Mouse (Mus musculus): ENCODE measurements around the gene Ccr1l1. TPM values are rescaled to one million over a fixed set of nuclear protein-coding genes. Genes with fewer than 3 reads are reported as not detected.

The Ccr1l1 gene
- polyA plus RNA-seq, 1 experiment from 2014 or later = not detected

- no peak for ATAC-seq (ENCODE audit: insufficient number of reproducible peaks, insufficient read depth, low FRiP score, low read depth)
- 90% methylated on average over 5 of the region's 5 CpGs for WGBS
- no peaks in the 10 kb centered on the region for H3K9me3 ChIP-seq (ENCODE audit: control insufficient read depth, low read depth, low read length)
Observed at GRCm38 (mm10) chr9:123935776-123936175, 42.4 kb downstream of the Ccr1l1 start.

GRCm38 (mm10) chr9:123935346-123935745, 42.9 kb downstream of the Ccr1l1 start:
- Histone ChIP-seq H3K4me1 (ENCODE audit: control insufficient read depth, insufficient read depth, low read length) (no peaks in the 10 kb centered on the region), H3K9me3 (ENCODE audit: control insufficient read depth, low read depth, low read length) (no peaks in the 10 kb centered on the region), H3K36me3 (ENCODE audit: control insufficient read depth, insufficient read depth, low read length) (no peaks in the 10 kb centered on the region), H3K9ac (replicated peaks; ENCODE audit: low read depth, low read length) (no peak overlapping the region), H3K27ac (ENCODE audit: low read length) (no peak overlapping the region), H3K4me2 (replicated peaks; ENCODE audit: low read depth, low read length) (no peak overlapping the region), H3K4me3 (ENCODE audit: low read depth, low read length) (no peak overlapping the region), H3K27me3 (ENCODE audit: control insufficient read depth, insufficient read depth, low read length) (no peaks in the 10 kb centered on the region)
- ATAC-seq (ENCODE audit: insufficient number of reproducible peaks, insufficient read depth, low FRiP score, low read depth) = no peak
- 92% methylated on average over 6 of the region's 6 CpGs for WGBS

More at GRCm38 (mm10) chr9:123935776-123936175, 42.4 kb downstream of the Ccr1l1 start:
- Histone ChIP-seq H3K27me3 (ENCODE audit: control insufficient read depth, insufficient read depth, low read length) (no peaks in the 10 kb centered on the region), H3K27ac (ENCODE audit: low read length) (no peak overlapping the region), H3K4me3 (ENCODE audit: low read depth, low read length) (no peak overlapping the region), H3K4me2 (replicated peaks; ENCODE audit: low read depth, low read length) (no peak overlapping the region), H3K36me3 (ENCODE audit: control insufficient read depth, insufficient read depth, low read length) (no peaks in the 10 kb centered on the region), H3K9ac (replicated peaks; ENCODE audit: low read depth, low read length) (no peak overlapping the region), H3K4me1 (ENCODE audit: control insufficient read depth, insufficient read depth, low read length) (no peaks in the 10 kb centered on the region)

GRCm38 (mm10) chr9:123933716-123934445, 44.3 kb downstream of the Ccr1l1 start:
- H3K4me3 ChIP-seq (ENCODE audit: low read depth, low read length) = no peak overlapping the region
- WGBS = 96% methylated on average over 5 of the region's 5 CpGs
- no peaks in the 10 kb centered on the region for H3K27me3 ChIP-seq (ENCODE audit: control insufficient read depth, insufficient read depth, low read length)
- no peak overlapping the region for H3K4me2 ChIP-seq (replicated peaks; ENCODE audit: low read depth, low read length)
- H3K27ac ChIP-seq (ENCODE audit: low read length) = no peak overlapping the region
- H3K4me1 ChIP-seq (ENCODE audit: control insufficient read depth, insufficient read depth, low read length) = no peaks in the 10 kb centered on the region
- ATAC-seq (ENCODE audit: insufficient number of reproducible peaks, insufficient read depth, low FRiP score, low read depth) = no peak
- no peaks in the 10 kb centered on the region for H3K9me3 ChIP-seq (ENCODE audit: control insufficient read depth, low read depth, low read length)
- no peak overlapping the region for H3K9ac ChIP-seq (replicated peaks; ENCODE audit: low read depth, low read length)
- no peaks in the 10 kb centered on the region for H3K36me3 ChIP-seq (ENCODE audit: control insufficient read depth, insufficient read depth, low read length)

- ATAC-seq (ENCODE audit: insufficient number of reproducible peaks, insufficient read depth, low FRiP score, low read depth) = no peak
- WGBS = 93% methylated on average over 19 of the region's 19 CpGs
- H3K4me2 ChIP-seq (replicated peaks; ENCODE audit: low read depth, low read length) = no peak overlapping the region
- H3K9ac ChIP-seq (replicated peaks; ENCODE audit: low read depth, low read length) = no peak overlapping the region
- no peaks in the 10 kb centered on the region for H3K36me3 ChIP-seq (ENCODE audit: control insufficient read depth, insufficient read depth, low read length)
- H3K4me1 ChIP-seq (ENCODE audit: control insufficient read depth, insufficient read depth, low read length) = no peaks in the 10 kb centered on the region
- H3K4me3 ChIP-seq (ENCODE audit: low read depth, low read length) = no peak overlapping the region
- no peaks in the 10 kb centered on the region for H3K9me3 ChIP-seq (ENCODE audit: control insufficient read depth, low read depth, low read length)
- H3K27ac ChIP-seq (ENCODE audit: low read length) = no peak overlapping the region
- H3K27me3 ChIP-seq (ENCODE audit: control insufficient read depth, insufficient read depth, low read length) = no peaks in the 10 kb centered on the region
Observed at GRCm38 (mm10) chr9:123932911-123933675, 45.1 kb downstream of the Ccr1l1 start.

GRCm38 (mm10) chr9:123931761-123932700, 46.2 kb downstream of the Ccr1l1 start:
- no peaks in the 10 kb centered on the region for H3K9me3 ChIP-seq (ENCODE audit: control insufficient read depth, low read depth, low read length)
- no peak overlapping the region for H3K4me3 ChIP-seq (ENCODE audit: low read depth, low read length)
- H3K9ac ChIP-seq (replicated peaks; ENCODE audit: low read depth, low read length) = no peak overlapping the region
- 45% methylated on average over 6 of the region's 6 CpGs for WGBS
- no peak for ATAC-seq (ENCODE audit: insufficient number of reproducible peaks, insufficient read depth, low FRiP score, low read depth)
- no peaks in the 10 kb centered on the region for H3K4me1 ChIP-seq (ENCODE audit: control insufficient read depth, insufficient read depth, low read length)
- no peak overlapping the region for H3K4me2 ChIP-seq (replicated peaks; ENCODE audit: low read depth, low read length)
- H3K27ac ChIP-seq (ENCODE audit: low read length) = no peak overlapping the region
- H3K27me3 ChIP-seq (ENCODE audit: control insufficient read depth, insufficient read depth, low read length) = no peaks in the 10 kb centered on the region
- no peaks in the 10 kb centered on the region for H3K36me3 ChIP-seq (ENCODE audit: control insufficient read depth, insufficient read depth, low read length)

- ATAC-seq (ENCODE audit: insufficient number of reproducible peaks, insufficient read depth, low FRiP score, low read depth) = no peak
- no peaks in the 10 kb centered on the region for H3K27me3 ChIP-seq (ENCODE audit: control insufficient read depth, insufficient read depth, low read length)
- 84% methylated on average over 3 of the region's 3 CpGs for WGBS
- H3K9me3 ChIP-seq (ENCODE audit: control insufficient read depth, low read depth, low read length) = no peaks in the 10 kb centered on the region
- no peaks in the 10 kb centered on the region for H3K36me3 ChIP-seq (ENCODE audit: control insufficient read depth, insufficient read depth, low read length)
- no peak overlapping the region for H3K27ac ChIP-seq (ENCODE audit: low read length)
- no peak overlapping the region for H3K4me2 ChIP-seq (replicated peaks; ENCODE audit: low read depth, low read length)
- no peaks in the 10 kb centered on the region for H3K4me1 ChIP-seq (ENCODE audit: control insufficient read depth, insufficient read depth, low read length)
- H3K9ac ChIP-seq (replicated peaks; ENCODE audit: low read depth, low read length) = no peak overlapping the region
- no peak overlapping the region for H3K4me3 ChIP-seq (ENCODE audit: low read depth, low read length)
Observed at GRCm38 (mm10) chr9:123930926-123931325, 47.3 kb downstream of the Ccr1l1 start.

- ATAC-seq (ENCODE audit: insufficient number of reproducible peaks, insufficient read depth, low FRiP score, low read depth) = no peak
- Histone ChIP-seq H3K36me3 (ENCODE audit: control insufficient read depth, insufficient read depth, low read length) (no peaks in the 10 kb centered on the region), H3K27ac (ENCODE audit: low read length) (no peak overlapping the region), H3K4me3 (ENCODE audit: low read depth, low read length) (no peak overlapping the region), H3K4me1 (ENCODE audit: control insufficient read depth, insufficient read depth, low read length) (no peaks in the 10 kb centered on the region), H3K4me2 (replicated peaks; ENCODE audit: low read depth, low read length) (no peak overlapping the region), H3K9ac (replicated peaks; ENCODE audit: low read depth, low read length) (no peak overlapping the region), H3K27me3 (ENCODE audit: control insufficient read depth, insufficient read depth, low read length) (no peaks in the 10 kb centered on the region), H3K9me3 (ENCODE audit: control insufficient read depth, low read depth, low read length) (no peaks in the 10 kb centered on the region)
- 75% methylated on average over 3 of the region's 3 CpGs for WGBS
Observed at GRCm38 (mm10) chr9:123930476-123930875, 47.7 kb downstream of the Ccr1l1 start.

GRCm38 (mm10) chr9:123929936-123930335, 48.3 kb downstream of the Ccr1l1 start:
- no peaks in the 10 kb centered on the region for H3K4me1 ChIP-seq (ENCODE audit: control insufficient read depth, insufficient read depth, low read length)
- H3K27me3 ChIP-seq (ENCODE audit: control insufficient read depth, insufficient read depth, low read length) = no peaks in the 10 kb centered on the region
- no peaks in the 10 kb centered on the region for H3K36me3 ChIP-seq (ENCODE audit: control insufficient read depth, insufficient read depth, low read length)
- H3K9ac ChIP-seq (replicated peaks; ENCODE audit: low read depth, low read length) = no peak overlapping the region
- WGBS = 70% methylated on average over 4 of the region's 4 CpGs
- H3K4me3 ChIP-seq (ENCODE audit: low read depth, low read length) = no peak overlapping the region
- ATAC-seq (ENCODE audit: insufficient number of reproducible peaks, insufficient read depth, low FRiP score, low read depth) = no peak
- no peak overlapping the region for H3K27ac ChIP-seq (ENCODE audit: low read length)
- H3K9me3 ChIP-seq (ENCODE audit: control insufficient read depth, low read depth, low read length) = no peaks in the 10 kb centered on the region
- H3K4me2 ChIP-seq (replicated peaks; ENCODE audit: low read depth, low read length) = no peak overlapping the region

Measured in stomach, embryonic 14.5 days (tissue).